Mouse (Mus musculus) left cerebral cortex, postnatal 14 days (tissue): ENCODE results near the gene Sectm1b. TPM values are rescaled to one million over a fixed set of nuclear protein-coding genes. Genes with fewer than 3 reads are reported as not detected.
"Not testable (repeated sequence)": the region's sequence is repeated elsewhere in the genome, so short reads cannot be mapped to it uniquely, and the experiment has no call there.

Source experiments
- DNase-seq, 2 experiments: peaks; one replicate each; pipeline ENCODE4 v3.0.0; 2021 to 2022; ENCODE audit warnings: low spot score in 2 of 2, mixed read lengths in 1 of 2
- intact Hi-C: fragments of 180-260 bp; cut with DNase I; formaldehyde crosslinking; loops from one replicate; pipeline ENCODE4 v1.15.1; 2025
- total RNA-seq, 2 experiments: library from RNA; stranded (reverse); gene quantifications; 2 replicates each; pipeline ENCODE4 v1.2.3; 2021

Gene Sectm1b
- total RNA-seq, 2 experiments from 2014 or later = not detected

DNA sequence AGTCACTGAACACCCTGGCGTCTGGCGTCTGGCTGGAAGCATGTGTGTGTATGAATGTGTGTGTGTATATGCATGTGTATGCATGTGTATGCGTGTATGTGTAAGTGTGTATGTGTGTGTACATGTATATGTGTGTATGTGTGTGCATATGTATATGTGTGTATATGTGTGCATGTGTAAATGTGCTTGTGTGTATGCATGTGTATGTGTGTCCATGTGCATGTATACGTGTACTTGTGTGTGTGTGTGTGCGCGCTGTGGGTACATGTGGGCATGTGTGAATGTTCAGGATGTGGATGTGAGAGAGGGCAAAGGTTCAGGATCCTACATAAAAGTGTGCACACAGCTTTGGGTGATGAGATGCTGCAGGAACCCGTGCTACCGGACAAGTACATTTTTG is 17.0 kb upstream of the Sectm1b start:
- intact Hi-C loops = no loop called here
- no peak for DNase-seq

DNA sequence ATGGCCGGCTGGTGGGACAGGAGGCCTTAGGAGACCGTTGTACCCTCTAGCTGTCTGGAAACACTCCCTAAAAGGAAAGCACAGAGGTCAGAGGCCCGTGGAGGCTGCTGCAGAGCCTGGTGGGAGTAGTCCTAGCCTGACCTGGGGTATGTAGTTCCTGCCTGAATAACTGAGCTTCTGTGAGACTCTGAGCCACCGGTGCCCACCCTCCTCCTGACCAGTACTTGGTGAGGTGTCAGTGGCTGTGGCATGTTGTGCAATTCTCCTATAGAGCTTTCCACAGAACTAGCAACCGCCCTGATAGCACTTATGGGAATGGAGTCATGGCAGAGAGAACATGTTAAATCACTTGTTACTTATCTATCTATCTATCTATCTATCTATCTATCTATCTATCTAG is 12.3 kb upstream of the Sectm1b start:
- intact Hi-C loops = no loop called here

GRCm38 (mm10) chr11:121069662-121070061 is 6.3 kb upstream of the Sectm1b start:
- intact Hi-C loops = not testable (repeated sequence)

More for the DNA sequence above, 12.3 kb upstream of the Sectm1b start:
- DNase-seq = no peak

GRCm38 (mm10) chr11:121067895-121068294 is 4.5 kb upstream of the Sectm1b start:
- intact Hi-C loops = no loop called here
- no peak for DNase-seq

More at GRCm38 (mm10) chr11:121069662-121070061, 6.3 kb upstream of the Sectm1b start:
- not testable (repeated sequence) for DNase-seq

DNA sequence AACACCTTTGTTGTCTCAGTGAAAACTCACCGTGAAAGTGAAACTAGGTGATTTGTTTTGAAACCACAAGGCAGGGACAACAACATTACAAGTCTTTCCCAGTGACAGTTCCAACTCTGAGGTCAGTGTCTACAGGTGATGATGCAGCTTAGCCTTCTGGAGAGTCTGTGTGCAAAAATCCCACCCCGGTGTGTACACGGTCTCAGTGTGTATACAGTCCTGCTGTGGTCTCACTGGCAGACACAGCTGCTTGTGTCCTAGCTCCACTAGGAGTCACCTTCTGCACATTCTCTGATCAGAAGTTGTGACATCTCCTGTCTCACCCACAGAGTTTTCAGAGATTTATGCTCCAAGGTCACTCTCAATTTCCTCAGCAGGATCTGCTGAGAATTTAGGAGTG is 828 bp upstream of the Sectm1b start:
- no peak for DNase-seq
- intact Hi-C loops = no loop called here

DNA sequence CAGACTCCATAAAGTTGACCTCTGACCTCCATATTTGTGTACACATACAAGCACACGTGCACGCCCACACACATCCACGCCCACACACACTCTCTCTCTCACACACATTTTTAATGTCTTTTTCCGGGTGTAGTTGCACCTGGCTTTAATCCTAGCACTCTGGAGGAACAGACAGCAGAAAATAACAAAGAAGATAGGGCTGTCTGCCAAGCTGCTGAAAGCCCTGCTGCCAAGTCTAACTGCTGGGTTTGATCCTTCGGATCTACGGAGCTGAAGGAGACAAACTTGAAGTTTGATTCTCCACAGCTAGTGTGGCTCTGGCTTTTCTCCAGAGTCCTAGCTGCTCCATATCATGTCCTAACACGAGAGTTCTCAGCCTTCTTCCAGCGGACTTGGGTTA is 1.8 kb downstream of the Sectm1b start:
- intact Hi-C loops = no loop called here
- peak in 1 of 2 experiments; percentile 51 for DNase-seq

DNA sequence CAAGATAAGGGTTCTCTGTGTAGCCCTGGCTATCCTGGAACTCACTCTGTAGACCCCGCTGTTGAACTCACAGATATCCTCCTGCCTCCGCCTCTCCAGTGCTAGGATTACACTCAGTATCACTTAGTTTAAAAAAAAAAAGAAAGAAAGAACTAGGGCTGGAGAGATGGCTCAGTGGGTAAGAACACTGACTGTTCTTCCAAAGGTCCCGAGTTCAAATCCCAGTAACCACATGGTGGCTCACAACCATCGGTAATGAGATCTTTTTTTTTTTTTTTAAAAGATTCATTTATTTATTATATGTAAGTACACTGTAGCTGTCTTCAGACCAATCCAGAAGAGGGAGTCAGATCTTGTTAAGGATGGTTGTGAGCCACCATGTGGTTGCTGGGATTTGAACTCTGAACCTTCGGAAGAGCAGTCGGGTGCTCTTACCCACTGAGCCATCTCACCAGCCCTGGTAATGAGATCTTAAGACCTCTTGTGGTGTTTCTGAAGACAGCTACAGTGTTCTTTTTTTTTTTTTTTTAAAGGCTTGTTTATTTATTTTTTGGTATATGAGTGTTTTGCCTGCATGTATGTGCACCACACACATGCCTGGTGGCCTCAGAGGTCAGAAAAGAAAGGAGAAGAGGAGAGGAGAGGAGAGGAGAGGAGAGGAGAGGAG is 2.8 kb downstream of the Sectm1b start:
- intact Hi-C loops, DNase-seq: not testable (repeated sequence)

- intact Hi-C loops = no loop called here
- DNase-seq = no peak
Measured at GRCm38 (mm10) chr11:121059471-121059870, 3.9 kb downstream of the Sectm1b start.

DNA sequence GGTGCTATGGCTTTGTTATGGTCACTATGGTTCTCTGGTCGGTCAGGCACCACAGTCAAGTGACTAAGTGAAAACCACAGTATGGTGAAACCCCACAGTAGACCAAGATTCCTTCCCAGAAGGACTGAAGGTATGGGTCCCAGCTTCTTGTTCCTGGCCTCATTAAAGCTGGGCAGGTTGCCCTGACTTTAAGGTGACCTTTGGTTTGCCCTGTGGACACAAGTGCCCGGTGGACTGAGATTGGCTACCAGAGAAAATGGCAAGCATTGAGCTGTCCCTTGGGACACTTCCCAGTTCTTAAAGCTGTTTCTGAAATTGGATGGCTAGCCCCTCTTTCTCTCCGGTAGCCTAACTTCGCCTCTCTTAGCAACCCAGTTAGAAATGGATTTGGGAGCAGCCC is 4.4 kb downstream of the Sectm1b start:
- DNase-seq = no peak
- intact Hi-C loops = no loop called here

DNA sequence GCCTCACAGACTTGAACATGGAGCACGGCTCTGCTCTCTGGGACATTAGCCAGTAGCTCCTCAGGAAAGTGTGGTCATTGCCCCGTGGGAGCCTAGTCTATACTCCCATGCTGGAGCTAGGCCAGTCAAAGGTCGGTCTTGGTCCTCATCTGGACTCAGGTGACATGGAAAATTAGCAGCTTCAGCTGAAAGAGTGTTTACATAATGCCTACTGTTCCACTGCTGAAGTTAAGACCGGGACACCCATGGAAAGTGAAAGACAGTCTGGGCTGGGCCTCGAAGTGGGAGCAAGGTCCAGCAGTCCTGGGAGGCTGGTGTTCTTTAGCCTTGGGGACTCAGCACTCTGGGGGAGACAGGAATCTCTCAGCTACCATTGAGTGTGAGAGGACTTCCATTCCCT is 5.2 kb downstream of the Sectm1b start:
- DNase-seq = no peak
- intact Hi-C loops = no loop called here

- DNase-seq = no peak
- intact Hi-C loops = no loop called here
Measured at GRCm38 (mm10) chr11:121056536-121057236, 6.7 kb downstream of the Sectm1b start.

DNA sequence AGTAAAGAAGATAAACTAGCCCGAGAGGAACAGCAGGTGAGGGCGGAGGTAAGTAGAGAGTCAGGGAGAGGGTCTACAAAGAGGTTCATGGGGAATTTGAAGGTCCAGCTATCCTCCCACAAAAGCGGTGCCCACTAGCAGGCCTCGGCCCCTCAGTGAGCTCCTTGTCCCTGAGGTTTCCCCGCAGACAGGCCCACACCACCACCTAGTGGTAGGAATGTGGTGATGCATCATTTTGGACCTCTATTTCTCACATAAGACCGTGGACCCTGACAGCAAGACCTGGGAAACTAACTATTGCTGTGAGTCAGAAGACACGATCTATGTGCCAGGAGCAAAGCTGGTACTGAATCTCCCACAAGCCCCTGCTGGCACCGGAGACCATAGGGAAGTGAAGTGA is 9.8 kb downstream of the Sectm1b start:
- DNase-seq = peak; percentile 76 to 84

DNA sequence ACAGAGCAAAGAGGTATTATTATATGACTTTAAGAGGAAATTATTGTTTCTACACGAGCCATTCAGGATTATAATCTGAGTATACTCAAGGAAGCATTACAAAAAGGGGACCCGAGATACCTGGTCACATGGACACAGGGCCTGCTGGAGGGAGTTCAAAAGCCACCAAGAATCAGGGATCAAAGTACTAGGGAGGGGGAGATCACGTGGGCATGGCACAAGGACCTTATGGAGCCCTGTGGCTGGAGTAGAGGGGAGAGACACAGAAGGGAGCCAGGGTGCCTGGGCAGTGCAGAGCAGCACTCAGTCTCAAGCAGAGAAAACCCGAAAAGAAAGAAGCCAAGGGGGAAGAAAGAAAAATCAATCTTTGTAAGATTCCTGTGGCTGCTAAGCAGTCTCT is 11.0 kb downstream of the Sectm1b start:
- intact Hi-C loops = loop anchor here (5.0 kb wide), 1 partner anchor 150 kb away; the partner anchor contains the start of genes Hexdc and Ogfod3
- no peak for DNase-seq

More for the DNA sequence above, 9.8 kb downstream of the Sectm1b start:
- intact Hi-C loops = loop anchor here (5.0 kb wide), 1 partner anchor 149 kb away; the partner anchor contains the start of genes Hexdc and Ogfod3

DNA sequence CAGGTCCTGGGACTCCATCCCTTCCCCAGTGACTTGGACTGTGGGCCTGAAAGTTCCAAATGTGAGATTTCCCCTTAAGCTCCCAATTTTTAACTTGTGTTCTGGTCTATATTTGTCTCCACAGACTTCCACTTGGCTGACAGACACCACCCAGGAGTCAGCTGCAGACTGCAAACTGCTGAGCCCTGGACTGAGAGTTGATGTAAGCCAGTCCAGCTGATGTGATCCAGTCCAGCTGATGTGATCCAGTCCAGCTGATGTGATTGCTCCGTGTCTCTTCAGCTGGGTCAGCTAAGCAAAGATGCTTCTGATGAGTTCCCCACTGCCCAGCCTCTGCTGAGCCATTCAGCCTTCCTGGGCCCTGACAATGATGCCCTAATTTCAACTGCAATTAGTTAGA is 11.6 kb downstream of the Sectm1b start:
- DNase-seq = no peak
- intact Hi-C loops = loop anchor here (5.0 kb wide), 1 partner anchor 151 kb away; the partner anchor contains the start of genes Hexdc and Ogfod3

DNA sequence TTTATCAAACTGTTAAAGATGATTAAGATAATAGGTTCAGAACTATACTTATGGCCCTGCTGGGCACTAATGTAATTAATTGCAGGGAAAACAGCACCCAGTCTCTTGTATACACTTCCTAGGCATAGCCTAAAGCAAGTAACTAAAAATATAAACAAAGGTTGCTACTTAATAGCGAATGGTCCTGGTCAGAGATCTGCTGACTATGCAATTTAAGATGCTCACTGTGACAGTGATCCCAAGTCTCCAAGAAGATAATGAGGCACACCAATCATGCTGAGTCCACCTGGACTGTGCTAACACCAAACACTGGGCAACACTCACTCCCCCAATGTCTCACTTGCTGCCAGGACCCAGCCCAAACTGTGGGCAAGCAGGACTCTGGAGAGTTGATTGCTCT is 13.5 kb downstream of the Sectm1b start:
- no peak for DNase-seq
- intact Hi-C loops = loop anchor here (5.0 kb wide), 1 partner anchor 152 kb away; the partner anchor contains the start of genes Hexdc and Ogfod3

DNA sequence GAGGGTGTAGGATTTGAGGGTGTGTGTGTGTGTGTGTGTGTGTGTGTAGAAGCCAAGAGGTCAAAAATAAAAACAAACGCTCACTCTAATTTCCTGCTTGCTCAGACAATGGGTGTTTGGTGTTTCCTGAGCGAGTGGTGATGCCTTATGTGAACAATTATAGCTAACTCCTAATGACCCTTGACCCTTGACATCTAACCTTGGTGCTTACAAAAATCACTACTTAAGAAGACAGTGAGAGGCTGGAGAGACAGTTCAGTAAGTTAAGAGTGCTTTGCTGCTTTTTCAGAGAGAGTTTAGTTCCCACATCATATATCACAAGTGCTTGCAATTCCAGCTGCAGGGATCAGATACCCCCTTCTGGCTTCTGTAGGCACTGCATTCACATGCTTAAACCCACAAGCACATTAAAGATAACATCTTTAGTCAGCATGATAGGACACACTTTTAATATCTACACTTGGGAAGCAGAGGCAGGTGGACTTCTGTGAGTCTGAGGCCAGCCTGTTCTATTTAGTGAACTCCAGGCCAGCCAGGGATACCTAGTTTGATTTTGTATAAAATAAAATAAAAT is 15.5 kb downstream of the Sectm1b start:
- intact Hi-C loops = no loop called here
- peak; percentile 37 to 53 for DNase-seq

DNA sequence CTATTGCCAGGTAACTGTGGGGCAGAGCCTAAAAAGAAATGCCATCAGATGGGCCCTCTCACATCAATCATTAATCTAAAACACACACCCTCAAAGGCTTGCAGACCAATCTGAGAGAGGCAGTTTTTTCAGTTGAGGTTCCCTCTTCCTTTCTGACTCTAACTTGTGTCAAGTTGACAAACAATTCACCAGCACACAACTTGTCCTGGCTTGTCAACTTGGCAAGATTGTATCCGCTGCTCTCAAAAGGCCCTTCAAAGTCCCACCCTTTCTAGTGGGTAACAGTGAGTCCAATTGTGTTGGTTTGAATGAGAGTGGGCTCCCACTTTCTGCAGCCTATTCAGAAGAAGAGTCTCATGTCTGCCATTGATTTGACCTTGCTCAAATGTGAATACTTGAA is 18.1 kb downstream of the Sectm1b start:
- intact Hi-C loops = no loop called here
- DNase-seq = no peak

DNA sequence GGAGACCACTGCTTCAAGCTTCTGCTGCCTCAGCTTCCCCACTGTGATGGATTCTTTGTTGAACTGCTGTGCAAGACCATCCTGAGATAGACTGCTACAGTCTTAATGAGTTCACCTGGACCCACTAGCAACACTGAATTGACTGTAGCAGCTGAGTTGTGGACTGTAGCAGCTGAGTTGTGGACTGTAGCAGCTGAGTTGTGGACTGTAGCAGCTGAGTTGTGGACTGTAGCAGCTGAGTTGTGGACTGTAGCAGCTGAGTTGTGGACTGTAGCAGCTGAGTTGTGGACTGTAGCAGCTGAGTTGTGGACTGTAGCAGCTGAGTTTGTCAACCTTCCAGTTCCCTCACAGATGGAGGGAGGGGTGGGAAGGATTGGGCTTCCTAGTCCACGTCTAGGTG is 20.3 kb downstream of the Sectm1b start:
- DNase-seq, intact Hi-C loops: not testable (repeated sequence)

GRCm38 (mm10) chr11:121042480-121042879 is 20.9 kb downstream of the Sectm1b start:
- DNase-seq = no peak
- intact Hi-C loops = no loop called here

GRCm38 (mm10) chr11:121041636-121042035 is 21.7 kb downstream of the Sectm1b start:
- DNase-seq = no peak
- intact Hi-C loops = loop anchor here (1.0 to 2.0 kb wide), 2 partner anchors 24 to 137 kb away; no protein-coding TSS in a partner anchor
